Mouse (Mus musculus) CH12.LX (cell line): Measurements from ENCODE around the gene Mmp8. TPM values are rescaled to one million over a fixed set of nuclear protein-coding genes. Genes with fewer than 3 reads are reported as not detected.

ENCODE experiments used
- DNase-seq: peaks from one replicate; pipeline ENCODE4 v3.0.0-alpha.2; 2013; ENCODE audit errors: extremely low read depth
- H3K27ac ChIP-seq: 2 replicates; pipeline ENCODE4 v1.5.1; 2012; ENCODE audit warnings: low read depth, mild to moderate bottlenecking, control low read depth, moderate library complexity; ENCODE audit not compliant: insufficient read depth
- H3K27me3 ChIP-seq: replicated peaks from 2 replicates; pipeline ENCODE3; 2012; ENCODE audit warnings: inconsistent platforms
- H3K36me3 ChIP-seq, 2 experiments: replicated peaks in 1 of 2; 2 replicates each; pipeline versions ENCODE3 to v1.6.1; 2012; ENCODE audit warnings: inconsistent platforms in 1 of 2, low read length in 1 of 2, mild to moderate bottlenecking in 1 of 2, mixed read lengths in 1 of 2, moderate library complexity in 1 of 2; ENCODE audit not compliant: control insufficient read depth in 1 of 2, insufficient read depth in 1 of 2
- H3K4me1 ChIP-seq, 2 experiments: 2 replicates each; pipeline ENCODE4 v1.6.1; 2012; ENCODE audit warnings: inconsistent platforms in 1 of 2, moderate library complexity in 1 of 2; ENCODE audit not compliant: insufficient read depth in 2 of 2, control insufficient read depth in 1 of 2
- H3K4me2 ChIP-seq: 2 replicates; pipeline ENCODE4 v1.6.1; 2012; ENCODE audit warnings: low read depth, mild to moderate bottlenecking, control low read depth; ENCODE audit not compliant: poor library complexity, insufficient read depth, severe bottlenecking
- H3K4me3 ChIP-seq, 3 experiments: fragments of 150-350 bp in 1 of 3; sonication (generic) in 1 of 3; replicated peaks in 1 of 3; 2 replicates each; pipeline versions ENCODE3 to v1.5.1; 2011 to 2012; ENCODE audit warnings: low read depth in 2 of 3, low read length in 2 of 3, mild to moderate bottlenecking in 2 of 3, moderate library complexity in 2 of 3, control low read depth in 1 of 3, improper control_type of control experiment in 1 of 3, inconsistent platforms in 1 of 3, mixed read lengths in 1 of 3; ENCODE audit not compliant: poor library complexity in 1 of 3
- H3K79me2 ChIP-seq: replicated peaks from 2 replicates; pipeline ENCODE4 v1.6.1; 2012; ENCODE audit warnings: mild to moderate bottlenecking, moderate library complexity; ENCODE audit not compliant: control insufficient read depth, poor library complexity, insufficient read depth, severe bottlenecking; ENCODE audit errors: extremely low read depth
- H3K9ac ChIP-seq: 2 replicates; pipeline ENCODE4 v1.6.1; 2012; ENCODE audit warnings: low read depth, mild to moderate bottlenecking, control low read depth, moderate library complexity; ENCODE audit not compliant: insufficient read depth
- H3K9me3 ChIP-seq: replicated peaks from 2 replicates; pipeline ENCODE3; 2012; ENCODE audit warnings: low read length, inconsistent platforms, mixed read lengths
- BHLHE40 ChIP-seq: IDR thresholded peaks from 2 replicates; pipeline ENCODE4 v1.6.1; 2011; ENCODE audit warnings: mild to moderate bottlenecking, low read depth, low read length, improper control_type of control experiment
- CHD2 ChIP-seq: IDR thresholded peaks from 2 replicates; pipeline ENCODE4 v1.6.1; 2011; ENCODE audit warnings: low read length, improper control_type of control experiment
- CTCF ChIP-seq, 2 experiments: IDR thresholded peaks in 1 of 2; conservative IDR thresholded peaks in 1 of 2; 2 replicates each; pipeline ENCODE4 v1.5.1; 2011 to 2012; ENCODE audit warnings: low read depth in 2 of 2, low read length in 2 of 2, improper control_type of control experiment in 1 of 2, inconsistent platforms in 1 of 2, mild to moderate bottlenecking in 1 of 2, moderate library complexity in 1 of 2
- E2F4 ChIP-seq: IDR thresholded peaks from 2 replicates; pipeline ENCODE4 v1.6.1; 2011; ENCODE audit warnings: low read depth, low read length, improper control_type of control experiment; ENCODE audit not compliant: insufficient replicate concordance
- ELF1 ChIP-seq: IDR thresholded peaks from 2 replicates; pipeline ENCODE4 v1.6.1; 2014; ENCODE audit warnings: low read depth, mild to moderate bottlenecking, inconsistent platforms, low read length, improper control_type of control experiment
- EP300 ChIP-seq: IDR thresholded peaks from 2 replicates; pipeline ENCODE4 v1.6.1; 2011; ENCODE audit warnings: low read length, improper control_type of control experiment
- ETS1 ChIP-seq: conservative IDR thresholded peaks from 2 replicates; pipeline ENCODE4 v1.6.1; 2012; ENCODE audit warnings: low read depth, mild to moderate bottlenecking, inconsistent platforms, low read length, improper control_type of control experiment, moderate library complexity
- GABPA ChIP-seq: IDR thresholded peaks from 2 replicates; pipeline ENCODE4 v1.6.1; 2012; ENCODE audit warnings: low read depth, low read length, improper control_type of control experiment, inconsistent platforms; ENCODE audit not compliant: insufficient replicate concordance
- IRF4 ChIP-seq: IDR thresholded peaks from 2 replicates; pipeline ENCODE4 v1.6.1; 2014; ENCODE audit warnings: low read depth, mild to moderate bottlenecking, inconsistent platforms, low read length, improper control_type of control experiment
- JUN ChIP-seq: IDR thresholded peaks from 2 replicates; pipeline ENCODE4 v1.6.1; 2011; ENCODE audit warnings: low read depth, mild to moderate bottlenecking, low read length, improper control_type of control experiment, moderate library complexity; ENCODE audit not compliant: insufficient read depth
- JUND ChIP-seq: conservative IDR thresholded peaks from 2 replicates; pipeline ENCODE4 v1.6.1; 2011; ENCODE audit warnings: low read depth, low read length, improper control_type of control experiment
- MAX ChIP-seq: IDR thresholded peaks from 2 replicates; pipeline ENCODE4 v1.6.1; 2011; ENCODE audit warnings: low read length, improper control_type of control experiment
- MAZ ChIP-seq: IDR thresholded peaks from 2 replicates; pipeline ENCODE4 v1.6.1; 2012; ENCODE audit warnings: low read depth, mild to moderate bottlenecking, inconsistent platforms, low read length, improper control_type of control experiment, moderate library complexity
- MXI1 ChIP-seq: IDR thresholded peaks from 2 replicates; pipeline ENCODE4 v1.6.1; 2011; ENCODE audit warnings: mild to moderate bottlenecking, low read depth, low read length, improper control_type of control experiment
- NELFE ChIP-seq: IDR thresholded peaks from 2 replicates; pipeline ENCODE4 v1.6.1; 2011; ENCODE audit warnings: low read depth, low read length, improper control_type of control experiment
- PAX5 ChIP-seq: IDR thresholded peaks from 2 replicates; pipeline ENCODE4 v1.6.1; 2012; ENCODE audit warnings: low read length, inconsistent platforms, mixed read lengths
- POLR2AphosphoS2 ChIP-seq: IDR thresholded peaks from 2 replicates; pipeline ENCODE4 v1.6.1; 2011; ENCODE audit warnings: low read depth, low read length, improper control_type of control experiment
- RCOR1 ChIP-seq: conservative IDR thresholded peaks from 2 replicates; pipeline ENCODE4 v1.6.1; 2012; ENCODE audit warnings: low read depth, mild to moderate bottlenecking, inconsistent platforms, low read length, improper control_type of control experiment
- SIN3A ChIP-seq: IDR thresholded peaks from 2 replicates; pipeline ENCODE4 v1.6.1; 2012; ENCODE audit warnings: low read length, improper control_type of control experiment, inconsistent platforms
- SMC3 ChIP-seq: IDR thresholded peaks from 2 replicates; pipeline ENCODE4 v1.6.1; 2011; ENCODE audit warnings: low read depth, low read length, improper control_type of control experiment
- TBP ChIP-seq: conservative IDR thresholded peaks from 2 replicates; pipeline ENCODE4 v1.6.1; 2011; ENCODE audit warnings: low read depth, low read length, improper control_type of control experiment
- TCF12 ChIP-seq: IDR thresholded peaks from 2 replicates; pipeline ENCODE4 v1.6.1; 2014; ENCODE audit warnings: low read depth, mild to moderate bottlenecking, inconsistent platforms, low read length, improper control_type of control experiment
- UBTF ChIP-seq: IDR thresholded peaks from 2 replicates; pipeline ENCODE4 v1.6.1; 2012; ENCODE audit warnings: low read depth, mild to moderate bottlenecking, inconsistent platforms, low read length, improper control_type of control experiment, moderate library complexity
- ZC3H11A ChIP-seq: IDR thresholded peaks from 2 replicates; pipeline ENCODE4 v1.6.1; 2012; ENCODE audit warnings: low read depth, mild to moderate bottlenecking, inconsistent platforms, low read length, improper control_type of control experiment
- ZMIZ1 ChIP-seq: IDR thresholded peaks from 2 replicates; pipeline ENCODE4 v1.6.1; 2012; ENCODE audit warnings: low read depth, mild to moderate bottlenecking, inconsistent platforms, low read length, improper control_type of control experiment
- ZNF384 ChIP-seq: IDR thresholded peaks from 2 replicates; pipeline ENCODE4 v1.6.1; 2012; ENCODE audit warnings: low read depth, low read length, improper control_type of control experiment, inconsistent platforms
- dilution Hi-C: fragments of 300-500 bp; cut with MboI; formaldehyde crosslinking; loops from 2 replicates; pipeline ENCODE4 v1.14.3; 2020; ENCODE audit warnings: low sequenced_read_pairs; ENCODE audit not compliant: extremely low pct_unique_long_range_greater_than_20kb, extremely low pct_ligation_motif_present
- in situ Hi-C: fragments of 300-500 bp; cut with MboI; formaldehyde crosslinking; loops from 3 replicates; pipeline ENCODE4 v1.14.3; 2019; ENCODE audit warnings: low sequenced_read_pairs, low pct_ligation_motif_present, low pct_unique_long_range_greater_than_20kb, mixed read lengths
- polyA plus RNA-seq: library from polyadenylated mRNA; unstranded; fragments of >175 nt; gene quantifications from 2 replicates; pipeline ENCODE4 v1.2.1, GENCODE M21; 2012; ENCODE audit warnings: low read depth; ENCODE audit not compliant: insufficient read length
- total RNA-seq, 2 experiments: library from RNA; depleted of rRNA; stranded (reverse); fragments of 300-350 nt in 1 of 2; fragments of >200 nt in 1 of 2; gene quantifications; 2 replicates each; pipeline ENCODE4 v1.2.3; 2012 to 2014

Gene Mmp8
- total and polyA plus RNA-seq, 3 experiments: not detected

DNA sequence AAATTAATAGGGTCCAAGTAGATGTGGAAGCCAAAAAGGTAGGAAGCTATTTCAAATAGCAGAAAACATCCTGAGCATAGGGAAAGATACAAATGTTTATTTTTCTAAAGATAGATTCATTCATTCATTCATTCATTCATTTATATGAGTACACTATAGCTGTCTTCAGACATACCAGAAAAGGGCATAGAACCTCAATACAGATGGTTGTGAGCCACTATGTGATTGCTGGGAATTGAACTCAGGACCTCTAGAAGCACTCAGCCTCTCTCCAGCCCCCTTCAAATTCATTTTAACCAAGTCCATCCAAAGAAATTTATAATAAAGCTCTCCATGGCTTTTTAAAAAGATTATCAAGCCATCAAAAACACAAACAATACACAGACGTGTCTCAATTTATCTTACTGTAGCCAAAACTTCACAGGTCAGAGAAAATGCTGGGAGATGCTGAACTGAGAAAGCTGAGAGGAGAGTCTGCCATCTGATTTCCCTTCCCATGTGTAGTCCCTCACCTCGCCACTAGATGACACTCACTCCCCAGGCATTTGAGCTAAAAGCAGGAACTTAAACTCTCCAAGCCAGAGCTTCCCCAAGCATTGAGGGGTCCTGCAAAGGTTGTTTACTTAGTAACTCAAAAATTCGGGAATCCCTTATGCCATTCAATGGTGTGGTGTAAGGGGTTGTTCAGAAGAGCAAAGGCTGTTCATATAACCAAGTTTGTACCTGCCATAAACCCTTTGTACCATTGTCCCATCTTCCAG is 44.9 kb downstream of the Mmp8 start (continued):
- no peak for TF ChIP-seq CHD2
- peak; percentile 46; the same call in 1 of the 2 replicates for TF ChIP-seq NELFE
- no peak for TF ChIP-seq BHLHE40
- no peak for TF ChIP-seq ZMIZ1
- no peak for TF ChIP-seq MAX
- no peak for TF ChIP-seq UBTF
- TF ChIP-seq POLR2AphosphoS2: no peak
- TF ChIP-seq TCF12: no peak
- TF ChIP-seq MAZ: no peak
- TF ChIP-seq RCOR1: no peak
- peak; percentile 60; the same call in 1 of the 2 replicates for TF ChIP-seq ELF1
- TF ChIP-seq IRF4: peak; percentile 51; the same call in 1 of the 2 replicates
- no peak for TF ChIP-seq E2F4
- TF ChIP-seq TBP: no peak
- TF ChIP-seq MXI1: no peak
- no peak for TF ChIP-seq JUND
- TF ChIP-seq GABPA: no peak
- TF ChIP-seq CTCF (conservative IDR thresholded peaks at IDR 0.05 in 1 of 2, IDR thresholded peaks at IDR 0.05 in 1 of 2; ENCODE audit: low read depth in 2 of 2, low read length in 2 of 2): peak; percentile 96 to 100
- no peak for TF ChIP-seq PAX5

DNA sequence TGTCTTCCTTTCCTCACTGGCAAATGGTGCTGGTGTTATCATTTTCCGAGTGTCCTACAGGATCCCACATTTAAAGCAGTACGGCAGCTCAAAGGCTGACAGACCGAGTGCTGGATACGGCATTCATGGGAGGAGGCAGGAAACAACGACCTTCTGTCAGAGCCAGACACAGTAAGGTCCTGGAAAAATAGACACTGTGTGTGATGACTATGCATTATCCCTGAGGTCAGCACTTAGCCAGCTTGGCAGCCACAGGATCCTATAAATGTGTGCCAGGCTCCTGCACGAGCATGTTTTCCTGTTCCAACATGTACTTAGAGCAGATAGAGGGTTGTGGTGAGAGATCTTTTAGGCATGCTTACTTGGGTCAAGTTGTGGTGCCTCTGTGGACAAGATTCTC is 45.7 kb downstream of the Mmp8 start:
- Histone ChIP-seq H3K36me3 (no peaks in the 10 kb centered on the region), H3K9ac (no peak overlapping the region), H3K4me2 (no peak overlapping the region), H3K4me1 (no peaks in the 10 kb centered on the region), H3K27me3 (no peaks in the 10 kb centered on the region), H3K27ac (no peak overlapping the region), H3K4me3 (no peak overlapping the region), H3K9me3 (no peaks in the 10 kb centered on the region), H3K79me2 (no peaks in the 10 kb centered on the region)
- no peak for TF ChIP-seq ZC3H11A
- no peak for TF ChIP-seq ZNF384
- TF ChIP-seq ELF1: no peak
- no peak for TF ChIP-seq UBTF
- TF ChIP-seq POLR2AphosphoS2: no peak
- TF ChIP-seq SIN3A: no peak
- TF ChIP-seq RCOR1: no peak
- TF ChIP-seq EP300: no peak
- TF ChIP-seq ETS1: no peak
- no peak for TF ChIP-seq JUN
- TF ChIP-seq SMC3: no peak
- dilution Hi-C loops: no loop called here
- in situ Hi-C loops: loop anchor here (10.0 kb wide), 1 partner anchor 291 kb away; no protein-coding TSS in a partner anchor
- DNase-seq: no peak
